Mouse (Mus musculus) heart, adult 8-10 months (tissue): ENCODE measurements around the gene Gm49673. TPM values are rescaled to one million over a fixed set of nuclear protein-coding genes. Genes with fewer than 3 reads are reported as not detected.
A peak's percentile ranks its signal among the peaks of the same experiment; 100 is the strongest.
"Not testable (repeated sequence)": the region's sequence is repeated elsewhere in the genome, so short reads cannot be mapped to it uniquely, and the experiment has no call there.

Experiments used
- DNase-seq: peaks from one replicate; pipeline ENCODE4 v3.0.0; 2022; ENCODE audit warnings: low spot score
- total RNA-seq, 4 experiments: library from RNA; stranded (reverse); gene quantifications; 2 replicates each; pipeline ENCODE4 v1.2.4; 2022

Gene Gm49673
- total RNA-seq, 4 experiments from 2014 or later: not detected

DNA sequence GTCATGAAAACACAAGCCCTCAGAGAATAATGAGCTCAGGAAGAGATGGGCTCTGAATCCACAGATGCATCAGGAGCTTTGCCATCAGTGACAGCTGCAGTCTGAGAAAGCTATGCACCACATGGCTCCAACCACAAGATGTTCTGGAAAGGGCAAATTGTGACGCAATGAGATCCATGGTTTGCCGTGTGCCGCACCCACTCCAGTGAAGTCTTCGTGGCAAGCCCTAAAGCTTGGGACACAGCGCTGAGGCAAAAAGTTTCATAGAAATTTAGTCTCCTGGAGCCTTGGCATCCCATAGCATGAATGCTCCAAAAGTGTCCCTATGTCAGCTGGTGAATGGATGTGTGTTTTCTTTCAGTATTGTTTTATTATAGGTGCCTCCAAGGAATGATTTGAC, 9.5 kb downstream of the Gm49673 start:
- DNase-seq: not testable (repeated sequence)

DNA sequence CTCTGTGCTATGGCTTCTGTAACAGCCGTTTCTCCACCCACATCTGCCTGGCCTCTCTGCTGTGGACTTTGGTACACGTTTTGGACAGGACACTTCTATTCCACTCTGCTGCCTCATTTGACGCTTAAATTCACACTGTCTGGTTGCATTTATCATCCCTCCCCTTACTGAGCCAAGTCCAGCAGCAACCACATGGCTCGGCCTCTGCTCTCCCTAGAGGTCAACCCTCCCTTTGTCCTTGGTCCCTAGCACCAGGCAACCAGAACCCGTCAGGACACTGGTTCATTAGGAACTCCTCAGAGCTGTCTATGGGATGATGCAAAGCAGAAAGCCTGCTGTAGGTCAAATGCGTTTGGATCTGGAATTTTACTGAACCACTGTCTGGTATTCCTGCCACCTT, 16.7 kb downstream of the Gm49673 start:
- DNase-seq: not testable (repeated sequence)

DNA sequence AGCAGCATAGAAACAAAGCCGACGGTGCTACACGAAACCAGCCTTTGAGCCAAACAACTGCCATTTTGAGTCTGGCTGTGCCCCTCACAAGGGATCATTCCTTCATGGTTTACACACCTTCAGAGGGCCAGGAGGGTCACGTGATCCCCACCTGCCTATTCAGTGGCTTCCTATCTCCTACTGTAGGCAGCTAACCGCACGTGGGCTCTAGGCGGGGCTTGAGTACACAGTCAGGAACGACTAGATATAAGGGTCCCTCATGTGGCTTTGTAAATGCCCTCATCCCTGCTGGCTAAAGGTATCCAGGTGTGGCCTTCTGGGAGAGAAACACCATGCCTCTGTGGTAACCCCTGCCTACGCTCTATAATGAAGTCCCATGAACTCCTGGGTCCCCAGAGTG, 18.0 kb downstream of the Gm49673 start:
- DNase-seq: not testable (repeated sequence)

DNA sequence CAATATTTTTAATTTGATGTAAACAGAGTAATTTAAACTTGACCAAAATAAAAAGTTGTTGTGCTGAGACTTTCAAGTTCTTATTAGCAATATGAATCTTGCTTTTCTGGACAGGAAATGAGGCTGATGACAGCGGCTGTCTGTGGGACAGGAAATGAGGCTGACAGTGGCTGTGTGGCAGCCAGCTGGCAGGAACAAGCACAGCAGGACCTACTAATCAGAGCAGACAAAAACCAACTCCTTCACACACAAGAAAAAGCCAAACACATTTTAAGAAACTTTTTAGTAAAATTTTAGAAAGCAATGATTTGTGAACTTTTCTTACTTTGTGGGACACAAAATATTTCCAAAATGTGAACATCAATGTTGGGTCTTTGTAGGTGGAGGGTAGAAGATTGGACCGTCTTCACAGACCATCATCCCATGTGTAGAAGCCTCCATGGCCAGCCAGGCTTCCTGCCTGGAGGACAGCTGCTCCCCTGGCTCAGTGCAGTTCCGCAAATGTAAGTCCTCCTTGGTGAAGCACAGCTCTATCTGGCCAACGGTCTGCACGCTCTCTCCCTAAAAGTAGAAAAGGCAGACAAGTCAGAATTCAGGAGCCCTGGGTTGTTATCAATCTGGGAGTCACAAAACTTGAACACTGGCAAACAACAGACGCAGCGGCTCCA, 19.1 kb downstream of the Gm49673 start:
- not testable (repeated sequence) for DNase-seq

DNA sequence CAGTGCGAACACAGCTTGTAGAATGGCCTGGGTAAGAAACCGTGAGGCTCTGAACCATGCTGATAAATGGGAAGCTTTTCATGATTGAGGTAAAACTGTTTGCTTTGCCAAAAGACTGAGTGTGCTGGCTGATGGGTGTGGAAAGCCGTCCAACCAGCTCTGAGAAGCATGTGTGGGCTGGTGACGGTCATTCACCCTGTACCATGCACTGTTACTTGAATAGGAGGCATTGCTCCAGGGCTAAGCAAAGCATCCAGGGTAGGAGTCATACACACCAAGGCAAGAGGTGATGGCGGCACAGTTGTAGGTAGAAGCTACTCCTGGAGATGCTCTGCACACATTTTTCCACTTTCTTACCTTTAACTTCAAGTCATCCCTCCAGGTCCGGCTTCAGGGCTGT, 23.0 kb downstream of the Gm49673 start:
- not testable (repeated sequence) for DNase-seq

DNA sequence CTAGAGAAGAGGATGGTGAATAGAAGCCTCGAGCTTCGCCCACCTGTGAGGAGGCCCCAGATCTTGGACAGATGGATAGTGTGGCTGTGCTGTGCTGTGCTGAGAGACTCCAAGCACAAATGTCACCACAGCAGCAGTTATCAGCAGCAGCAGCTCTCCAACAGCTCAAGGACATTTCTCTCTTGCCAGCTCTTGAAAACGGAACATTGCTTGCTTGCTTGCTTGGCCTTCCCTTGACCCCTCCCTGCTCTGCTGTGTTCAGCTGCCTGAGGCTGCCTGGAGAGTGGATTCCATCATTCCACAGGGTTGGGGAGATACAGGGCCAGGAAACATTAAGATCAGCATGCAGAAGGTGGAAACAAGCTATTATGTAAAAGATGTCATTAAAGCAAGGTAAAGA, 24.6 kb downstream of the Gm49673 start:
- DNase-seq: not testable (repeated sequence)

DNA sequence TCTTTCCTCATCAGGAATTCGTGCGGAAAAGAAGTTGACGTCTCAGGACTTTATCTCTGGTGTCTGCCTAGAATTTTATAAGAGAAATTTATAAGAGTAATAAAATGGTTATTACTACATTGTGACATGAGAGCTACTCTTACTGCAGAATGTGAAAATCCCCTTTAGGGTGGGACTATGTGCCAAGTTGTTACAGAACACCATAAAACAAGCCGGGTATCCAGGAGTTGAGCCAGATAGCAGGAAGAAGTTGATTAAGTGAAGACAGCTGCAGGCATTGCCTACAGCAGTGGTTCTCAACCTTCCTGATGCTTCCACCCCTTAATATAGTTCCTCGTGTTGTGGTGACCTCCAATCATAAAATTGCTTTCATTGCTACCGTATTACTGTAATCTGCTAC, 30.7 kb downstream of the Gm49673 start:
- DNase-seq: not testable (repeated sequence)

DNA sequence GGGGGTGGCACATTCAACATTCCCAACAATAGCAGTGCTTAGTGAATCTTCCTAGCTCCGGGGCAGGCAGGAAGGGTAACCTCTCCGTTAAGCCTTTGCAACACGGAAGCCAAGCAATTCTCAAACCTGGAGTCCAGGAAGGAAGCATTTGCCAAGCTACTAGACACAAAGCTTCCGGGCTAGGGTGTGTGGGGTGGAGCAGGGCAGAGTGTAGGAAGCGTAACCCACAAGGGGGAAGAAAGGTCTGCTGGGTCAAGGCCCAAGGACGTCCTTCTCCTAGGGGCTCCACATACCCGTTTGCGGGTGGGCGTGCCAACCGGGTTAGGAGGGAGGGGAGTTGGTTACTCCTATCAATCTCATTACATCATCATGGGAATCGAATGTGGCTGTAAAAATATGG, 31.2 kb downstream of the Gm49673 start:
- DNase-seq: not testable (repeated sequence)

DNA sequence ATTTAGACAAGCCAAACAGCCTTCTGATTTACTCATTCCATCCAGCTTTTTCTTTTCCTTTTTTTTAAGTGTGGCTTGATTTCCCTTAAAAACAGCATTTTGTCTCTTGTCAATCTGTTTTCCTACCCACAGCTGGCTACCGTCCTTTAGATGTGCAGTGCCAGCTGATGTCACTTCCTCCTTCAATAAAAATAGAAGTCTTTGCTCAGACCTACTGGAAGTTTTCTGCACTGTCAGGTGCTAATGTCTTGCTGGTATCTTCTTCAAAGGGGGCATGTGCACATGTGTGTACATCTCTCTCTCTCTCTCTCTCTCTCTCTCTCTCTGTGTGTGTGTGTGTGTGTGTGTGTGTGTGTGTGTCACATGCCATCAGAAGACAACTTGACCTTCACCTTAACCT, 35.4 kb downstream of the Gm49673 start:
- DNase-seq: not testable (repeated sequence)

DNA sequence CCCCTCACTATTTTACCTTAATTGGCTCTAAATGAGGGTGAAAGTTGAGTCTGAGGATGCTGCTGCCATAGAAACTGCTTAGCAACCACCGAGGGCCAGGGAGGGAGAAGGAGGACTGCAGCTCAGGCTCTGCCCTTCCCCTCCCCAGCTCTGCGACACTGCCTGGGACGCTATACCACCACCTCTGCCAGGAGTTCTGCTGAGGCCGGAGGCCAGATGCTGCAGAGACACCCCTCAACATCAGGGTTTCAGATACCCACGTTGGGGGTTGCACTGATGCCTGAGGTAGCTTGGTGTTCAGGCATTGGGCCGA, 46.3 kb downstream of the Gm49673 start:
- not testable (repeated sequence) for DNase-seq

DNA sequence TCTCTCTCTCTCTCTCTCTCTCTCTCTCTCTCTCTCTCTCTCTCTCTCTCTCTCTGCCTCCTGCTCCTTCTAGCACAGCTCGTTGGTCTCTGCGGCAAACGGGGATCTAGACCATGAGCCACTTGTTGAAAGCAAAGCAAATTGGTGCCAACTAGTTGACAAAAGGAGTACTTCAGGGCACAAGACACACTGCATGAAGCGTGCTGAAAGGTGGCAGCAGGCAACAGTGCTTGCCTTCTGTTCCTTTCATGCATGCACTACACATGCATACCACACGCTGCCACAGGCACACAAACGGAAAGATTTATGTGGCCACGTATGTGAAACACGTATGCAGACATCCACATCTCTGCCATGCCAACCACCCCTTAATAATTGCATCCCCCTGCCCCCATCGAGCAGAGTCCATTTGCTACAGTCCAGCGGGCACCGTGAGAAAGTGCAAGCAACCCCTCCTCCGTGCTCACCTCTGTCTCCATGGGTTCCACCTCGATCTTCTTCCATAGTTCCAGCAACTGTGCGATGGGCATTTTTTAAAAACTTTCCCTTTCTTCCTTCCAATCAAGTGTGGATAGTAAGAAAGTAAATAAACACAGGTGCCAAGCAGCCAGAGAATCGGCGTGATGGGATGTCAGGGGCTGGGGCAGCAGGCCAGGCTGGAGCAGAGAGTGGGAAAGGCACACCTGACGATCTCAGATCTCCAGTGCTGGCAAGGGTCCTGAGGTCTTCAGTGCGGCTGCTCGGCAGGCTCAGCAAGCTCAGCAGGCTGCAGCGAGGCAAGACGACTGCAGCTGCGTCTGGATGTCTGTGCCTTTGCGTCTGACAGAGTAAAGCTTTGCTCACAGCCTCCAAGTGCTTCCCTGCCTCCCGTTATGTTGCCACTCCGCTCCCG, 46.9 kb downstream of the Gm49673 start:
- DNase-seq: not testable (repeated sequence)

DNA sequence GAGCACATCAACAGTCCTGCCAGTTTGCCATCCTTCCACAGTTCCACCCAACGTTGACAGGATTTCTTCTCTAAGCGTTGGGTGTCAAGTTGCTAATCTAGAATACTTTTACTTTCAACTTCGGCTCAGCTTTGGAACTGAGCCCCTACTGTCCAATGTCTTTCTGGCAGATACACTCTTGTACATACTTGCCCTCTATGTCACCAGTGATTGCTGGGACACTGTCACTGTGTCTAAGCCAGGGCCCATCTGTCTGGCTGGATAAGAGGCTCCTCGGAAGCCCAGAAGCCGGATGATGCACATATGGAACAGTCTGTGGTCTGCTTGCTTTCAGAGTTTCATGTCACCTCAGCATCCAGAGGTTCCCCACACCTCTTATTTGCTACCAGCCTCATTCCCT, 51.4 kb downstream of the Gm49673 start:
- not testable (repeated sequence) for DNase-seq

DNA sequence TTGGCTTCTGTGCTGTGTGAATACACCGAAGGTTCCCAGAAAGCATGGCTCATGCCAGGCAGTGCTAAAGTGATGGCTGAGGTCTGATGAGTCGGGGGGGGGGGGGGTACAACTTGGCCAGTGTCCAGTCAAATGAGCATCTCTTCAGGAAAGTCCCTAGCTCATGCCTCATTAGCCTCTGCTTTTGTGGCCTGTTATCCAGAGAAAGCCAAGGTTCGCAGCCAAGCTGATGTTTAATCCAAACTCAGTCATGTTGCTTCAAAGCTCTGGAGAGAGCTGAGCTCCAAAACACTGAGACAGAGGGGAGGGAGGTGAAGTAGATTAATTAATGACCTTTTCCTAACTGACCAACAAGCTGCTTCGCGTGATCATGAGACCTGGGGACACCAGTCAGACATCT, 51.9 kb downstream of the Gm49673 start:
- not testable (repeated sequence) for DNase-seq

DNA sequence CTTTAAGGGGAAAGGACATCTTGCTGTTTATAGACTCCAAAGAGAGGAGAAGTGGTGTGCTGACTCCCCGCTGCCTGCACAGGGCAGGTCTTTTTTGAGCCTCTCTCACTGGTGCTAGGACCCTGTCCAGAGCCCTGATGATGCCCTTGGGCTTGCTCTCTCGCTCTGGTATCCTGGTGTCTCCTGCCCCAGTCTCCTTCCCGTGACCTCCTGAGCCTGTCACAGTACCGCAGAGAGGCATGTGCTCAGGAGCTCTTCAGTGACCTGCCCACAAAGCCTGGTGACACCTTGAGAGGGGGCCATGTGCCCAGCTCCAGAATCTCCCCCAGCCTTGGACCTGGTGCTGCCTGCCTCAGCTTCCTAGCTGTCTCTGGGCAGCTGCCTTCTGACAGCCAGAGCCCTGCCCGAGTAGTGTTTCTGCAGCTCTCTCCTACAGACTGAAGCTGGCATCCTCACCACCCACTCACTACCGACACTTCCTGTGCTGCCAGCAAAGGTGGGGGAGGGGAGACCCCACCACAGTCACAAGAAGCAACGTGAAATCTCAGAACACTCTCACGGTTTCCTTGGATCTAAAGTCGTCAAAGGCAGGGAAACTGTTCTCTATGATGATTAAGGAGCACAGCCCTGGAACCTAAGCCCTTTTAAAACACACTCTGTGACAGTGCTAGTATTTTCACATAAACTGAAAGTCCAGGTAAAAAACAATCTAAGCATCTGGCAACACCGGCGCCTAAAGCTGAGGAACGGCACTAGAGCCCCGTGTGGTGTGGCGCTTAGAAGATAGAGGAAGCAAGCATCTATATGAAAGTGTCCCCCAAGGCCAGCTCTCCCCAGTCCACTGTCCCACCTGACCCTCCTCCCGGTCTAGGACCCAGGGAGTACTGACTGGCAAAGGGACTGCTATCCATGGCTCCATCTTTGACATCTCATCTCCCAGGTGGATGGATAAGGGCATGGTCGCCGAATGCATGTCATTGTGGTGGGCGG, 54.8 kb downstream of the Gm49673 start:
- not testable (repeated sequence) for DNase-seq

DNA sequence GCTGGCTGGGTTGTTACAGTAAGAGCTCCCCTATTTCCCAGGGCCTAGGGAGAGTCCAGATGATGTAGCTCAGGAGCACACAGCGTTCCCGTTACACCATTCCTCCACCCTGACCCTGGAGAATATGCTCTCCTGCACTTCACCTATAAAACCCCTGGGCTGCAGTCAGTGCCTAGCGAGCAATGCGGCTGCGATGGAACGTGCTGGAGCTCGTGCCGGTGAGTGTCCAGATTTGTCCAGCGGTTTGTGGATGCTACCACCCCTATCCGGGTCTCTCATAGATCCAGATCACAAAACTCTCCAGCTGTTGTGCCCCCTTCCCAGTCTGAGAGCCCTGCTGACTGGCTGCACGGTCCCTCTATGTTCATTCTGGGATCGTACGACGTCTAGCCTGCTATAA, 56.3 kb downstream of the Gm49673 start:
- DNase-seq: not testable (repeated sequence)

DNA sequence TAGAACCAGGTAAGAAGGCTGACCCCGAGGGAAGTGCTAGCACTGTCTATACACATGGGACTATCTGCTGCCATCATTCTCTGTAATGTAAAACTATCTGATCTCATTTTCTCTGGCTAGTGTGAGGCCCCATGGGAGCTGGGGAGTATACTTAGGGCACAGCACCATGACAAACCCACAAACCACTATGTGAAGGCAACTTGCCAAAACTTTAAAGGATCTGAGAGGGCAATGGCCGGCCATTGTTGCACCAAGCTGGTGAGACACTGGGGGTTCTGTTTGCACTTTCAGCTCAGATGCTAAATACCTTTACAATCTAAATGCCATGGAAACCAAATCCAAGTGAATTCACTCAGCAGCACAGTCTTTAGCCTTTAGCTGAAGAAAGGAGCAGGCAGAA, 77.7 kb downstream of the Gm49673 start:
- not testable (repeated sequence) for DNase-seq

DNA sequence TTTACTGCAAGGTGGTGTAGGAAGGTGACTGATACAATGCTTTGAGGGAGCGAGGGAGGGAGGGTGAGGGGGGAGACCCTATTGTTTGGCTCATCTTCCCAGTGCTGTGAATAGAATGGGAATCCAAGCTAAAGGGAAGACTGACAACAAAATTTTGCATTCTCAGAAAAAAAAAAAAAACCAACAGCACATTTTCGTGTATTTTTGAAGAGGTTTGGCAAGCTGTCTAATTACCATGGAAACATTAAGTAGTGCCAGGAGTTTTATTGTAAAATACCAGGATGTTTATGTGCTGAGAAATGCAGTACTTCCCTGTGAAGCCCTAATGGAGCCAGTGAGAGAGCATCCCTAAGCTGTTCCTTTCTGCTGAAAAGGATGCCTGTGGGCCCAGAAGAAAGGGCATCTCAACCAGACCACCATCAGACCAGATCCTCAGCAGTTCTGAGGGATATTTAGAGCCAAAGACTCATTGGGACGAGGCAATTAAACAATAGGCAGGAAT, 90.9 kb downstream of the Gm49673 start:
- DNase-seq: not testable (repeated sequence)

DNA sequence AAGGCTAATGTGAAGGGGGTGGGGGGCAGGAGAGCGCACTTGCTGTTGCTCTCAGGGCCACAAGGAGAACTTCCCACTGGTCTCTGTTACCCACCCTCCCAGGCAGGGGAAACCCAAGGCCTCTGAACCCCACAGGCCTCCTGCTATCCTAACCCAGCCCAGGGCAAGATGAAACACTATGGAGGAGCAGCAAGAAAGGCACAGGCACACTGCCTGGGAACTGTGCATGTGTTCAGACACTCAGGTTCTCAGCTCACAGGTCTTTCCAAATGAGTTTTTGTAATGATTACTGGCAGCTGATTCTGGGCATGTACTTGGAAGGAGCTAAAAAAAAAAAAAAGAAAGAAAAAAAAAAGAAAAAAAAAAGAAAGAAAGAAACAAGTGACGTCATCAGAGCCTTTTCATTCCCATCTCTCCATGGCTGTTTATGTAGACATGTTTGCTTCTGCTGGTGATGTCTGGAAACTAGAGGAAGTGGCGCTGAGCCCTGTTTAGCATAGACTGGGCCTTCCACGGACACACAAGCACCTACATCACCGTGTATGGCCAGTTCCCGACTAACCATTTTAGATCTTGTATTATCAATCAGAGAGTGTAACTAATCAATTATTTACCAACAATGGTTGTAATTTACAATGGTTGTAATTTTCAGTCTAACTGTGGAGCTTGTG, 91.5 kb downstream of the Gm49673 start:
- not testable (repeated sequence) for DNase-seq

DNA sequence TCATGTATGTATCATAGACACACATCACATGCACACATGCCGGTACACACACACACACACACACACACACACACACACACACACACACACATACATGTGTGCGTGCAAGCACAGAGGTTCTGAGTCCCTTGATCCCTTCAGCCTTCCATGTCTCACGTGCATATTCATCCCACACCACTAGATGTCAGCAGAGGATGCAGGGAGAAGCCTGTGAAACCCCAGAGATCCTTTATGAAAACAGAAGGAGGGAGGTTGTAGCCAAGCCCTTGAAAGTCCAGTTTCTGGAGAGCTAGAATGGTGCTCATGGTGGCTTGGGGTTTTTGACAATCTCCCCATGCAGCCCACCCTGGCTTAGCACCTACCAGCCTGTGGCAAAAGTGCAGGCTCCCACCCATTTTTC, 96.3 kb downstream of the Gm49673 start:
- DNase-seq: peak; percentile 75

DNA sequence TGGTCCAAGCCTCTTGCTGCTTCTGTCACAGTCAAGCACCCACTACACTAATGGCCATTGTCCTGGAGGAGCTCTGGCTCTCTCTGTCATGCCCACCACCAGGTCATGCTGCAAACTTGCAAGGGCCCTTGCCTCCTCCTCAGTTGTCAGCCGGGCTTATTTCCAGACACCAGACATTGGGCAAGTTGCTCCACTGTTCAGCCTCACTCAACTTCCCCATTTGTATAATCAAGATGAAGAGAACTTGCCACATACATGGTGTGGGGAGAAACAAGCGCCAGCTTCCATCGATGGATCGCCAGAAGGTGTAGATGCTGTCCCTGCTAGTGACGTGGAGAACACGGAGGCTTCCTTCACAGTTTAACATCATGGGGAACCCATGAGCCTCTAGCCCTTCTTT, 97.4 kb downstream of the Gm49673 start:
- not testable (repeated sequence) for DNase-seq

DNA sequence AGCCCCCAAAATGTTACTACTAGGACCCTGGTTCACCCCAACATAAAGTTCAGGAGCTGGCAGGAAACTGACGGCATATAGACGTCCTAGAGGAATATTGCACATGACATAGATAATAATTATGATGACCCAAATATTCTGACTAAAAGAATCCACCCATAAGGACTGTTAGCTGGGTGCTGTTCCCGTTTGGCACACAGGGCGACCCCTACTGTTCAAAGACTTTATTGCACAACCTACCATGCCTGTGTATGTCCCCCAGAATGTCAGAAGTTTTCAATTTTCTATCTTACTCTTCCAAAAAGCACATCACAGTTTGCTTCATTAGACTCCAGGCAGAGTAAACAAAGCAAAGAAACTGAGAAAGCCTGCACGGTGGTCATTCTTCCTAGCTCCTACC, 101.4 kb downstream of the Gm49673 start:
- DNase-seq: peak; percentile 52
